Mouse (Mus musculus): ENCODE measurements at regions not wholly inside any gene's neighbourhood (a gene's known extent, or its start where the extent isn't known, plus 50 kb on each side); places are given as distances from the start of the nearest gene placed in this dataset.

DNA sequence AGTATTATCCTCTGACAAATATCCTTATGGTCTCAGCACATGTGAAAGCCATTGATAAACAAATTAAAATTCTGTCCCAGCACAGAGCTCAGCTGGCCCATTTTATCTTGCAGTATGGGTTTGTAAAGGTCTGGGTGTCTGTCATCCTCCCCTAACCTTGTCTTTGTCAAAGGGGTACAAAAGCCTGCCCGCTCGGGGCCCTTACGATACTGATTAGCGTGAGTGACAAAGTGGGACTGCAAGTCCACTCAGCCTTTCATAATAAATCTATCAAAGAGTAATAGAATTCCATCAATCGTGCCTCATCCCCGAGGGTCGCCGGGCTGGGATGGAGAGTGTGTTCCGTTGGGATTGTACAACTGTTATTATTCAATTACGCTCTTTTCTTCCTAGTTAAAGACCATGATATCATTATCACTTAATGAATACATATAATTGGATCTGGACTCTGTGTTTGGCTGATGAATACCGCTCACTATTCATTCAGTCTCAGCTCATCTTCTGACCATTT, 82.0 kb upstream of the Foxd3 start:
- no peak for TF ChIP-seq CTCF (IDR thresholded peaks at IDR 0.05; ENCODE audit: low read depth, low read length)
- TF ChIP-seq POLR2A (IDR thresholded peaks at IDR 0.05; ENCODE audit: insufficient read depth, low read length) = no peak

Measured in ES-Bruce4 (cell line).